Mouse (Mus musculus) testis, adult 2 months (tissue): ENCODE data around the gene Kcnd3.

ENCODE experiments used
- CTCF ChIP-seq: fragments of 200-500 bp; IDR thresholded peaks from 2 replicates; pipeline ENCODE4 v1.5.1; 2012; ENCODE audit warnings: low read depth, mild to moderate bottlenecking, inconsistent platforms, low read length, moderate library complexity; ENCODE audit not compliant: control insufficient read depth, insufficient read depth, insufficient replicate concordance
- POLR2A ChIP-seq: fragments of 200-500 bp; IDR thresholded peaks from 2 replicates; pipeline ENCODE4 v1.6.1; 2012; ENCODE audit warnings: low read depth, mild to moderate bottlenecking, inconsistent platforms, low read length, moderate library complexity; ENCODE audit not compliant: control insufficient read depth

DNA sequence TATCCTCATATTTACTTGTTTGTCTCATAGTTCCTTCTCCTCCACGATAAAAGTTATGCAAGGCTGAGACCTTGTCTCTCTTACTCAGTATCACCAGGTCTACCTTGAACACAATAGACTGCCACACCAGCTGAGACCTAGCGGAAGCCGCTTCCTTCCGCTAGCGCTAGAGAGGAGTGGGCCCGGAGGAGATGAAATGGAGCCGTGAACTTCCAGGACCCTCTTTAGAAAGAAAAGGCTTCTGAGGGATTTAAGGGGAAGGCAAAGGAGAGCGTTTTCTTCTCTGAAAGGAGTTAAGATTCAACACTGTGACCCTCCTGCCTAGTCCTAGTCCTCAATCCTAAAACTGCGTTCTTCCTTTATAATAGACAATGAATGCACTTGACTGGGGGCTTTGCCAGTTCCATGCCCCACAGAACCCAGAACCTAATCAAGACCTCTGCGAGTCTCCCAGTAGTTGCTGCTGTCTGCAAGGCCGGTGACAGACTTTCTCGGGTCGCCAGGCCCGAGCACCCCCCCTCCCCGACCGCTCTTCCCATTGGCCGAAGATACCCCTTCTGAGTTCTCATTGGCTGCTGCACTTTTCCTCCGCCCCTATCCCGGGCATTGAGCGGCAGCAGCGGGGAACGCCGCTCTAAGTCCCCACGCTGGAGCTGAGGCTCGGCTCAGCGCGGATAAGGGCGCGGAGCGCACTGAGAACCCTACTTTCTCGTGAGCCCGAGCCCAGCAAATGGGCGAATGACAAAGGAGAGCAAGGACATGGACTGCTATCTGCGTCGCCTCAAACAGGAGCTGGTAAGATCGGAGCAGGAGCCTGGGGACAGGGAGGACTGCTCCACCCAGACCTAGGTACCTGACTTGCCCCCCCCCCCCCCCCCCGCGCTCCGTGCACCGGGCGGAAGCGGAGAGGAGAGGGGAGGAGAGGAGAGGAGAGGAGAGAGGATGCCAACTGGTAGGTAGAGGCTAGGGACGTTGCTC is 252.2 kb downstream of the Kcnd3 start, which contains the start of gene Inka2:
- TF ChIP-seq CTCF (no peak), POLR2A (no peak)
